Mouse (Mus musculus) forebrain, embryonic 11.5 days (tissue): ENCODE measurements at regions not wholly inside any gene's neighbourhood (a gene's known extent, or its start where the extent isn't known, plus 50 kb on each side); places are given as distances from the start of the nearest gene placed in this dataset.

Source experiments
- ATAC-seq: fragments of 200-750 bp; cut with Nextera tagmentation; replicated peaks from 2 replicates; pipeline ENCODE4 v1.8.0; 2017; ENCODE audit warnings: moderate TSS enrichment; ENCODE audit not compliant: low FRiP score
- DNase-seq: peaks from one replicate; pipeline ENCODE4 v3.0.0-alpha.2; 2017; ENCODE audit warnings: low spot score
- H3K27ac ChIP-seq: fragments of 300-500 bp; sonication (generic); 2 replicates; pipeline ENCODE4 v1.5.1; 2014; ENCODE audit warnings: low read depth, low read length
- H3K27me3 ChIP-seq: fragments of 300-500 bp; sonication (generic); 2 replicates; pipeline ENCODE4 v1.6.1; 2014; ENCODE audit warnings: mild to moderate bottlenecking, low read length, mixed read lengths; ENCODE audit not compliant: control insufficient read depth, insufficient read depth
- H3K36me3 ChIP-seq: fragments of 300-500 bp; sonication (generic); 2 replicates; pipeline ENCODE4 v1.6.1; 2014; ENCODE audit warnings: mild to moderate bottlenecking, low read length, moderate library complexity, mixed read lengths; ENCODE audit not compliant: control insufficient read depth, insufficient read depth
- H3K4me1 ChIP-seq: fragments of 300-500 bp; sonication (generic); replicated peaks from 2 replicates; pipeline ENCODE4 v1.6.1; 2014; ENCODE audit warnings: low read length, mixed read lengths; ENCODE audit not compliant: control insufficient read depth, insufficient read depth
- H3K4me2 ChIP-seq: fragments of 300-500 bp; sonication (generic); 2 replicates; pipeline ENCODE4 v1.6.1; 2014; ENCODE audit warnings: low read depth, mild to moderate bottlenecking, low read length, moderate library complexity, mixed read lengths; ENCODE audit not compliant: severe bottlenecking
- H3K4me3 ChIP-seq: fragments of 300-500 bp; sonication (generic); 2 replicates; pipeline ENCODE4 v1.5.1; 2014; ENCODE audit warnings: low read depth, low read length
- H3K9ac ChIP-seq: fragments of 300-500 bp; sonication (generic); 2 replicates; pipeline ENCODE4 v1.6.1; 2014; ENCODE audit warnings: low read length
- H3K9me3 ChIP-seq: fragments of 300-500 bp; sonication (generic); 2 replicates; pipeline ENCODE4 v1.6.1; 2016; ENCODE audit warnings: low read length, mixed read lengths; ENCODE audit not compliant: control insufficient read depth
- WGBS: fragments of 180-500 bp; shearing (Covaris S2); extraction: QIAGEN DNeasy Blood & Tissue Kit; methylation state at CpG from one replicate; pipeline ENCODE4 v1.1.7; 2014; 5-methylcytosine and 5-hydroxymethylcytosine counted together

- no peak overlapping the region for H3K9ac ChIP-seq
- no peak overlapping the region for H3K27ac ChIP-seq
- no peak for DNase-seq
- no peak overlapping the region for H3K4me3 ChIP-seq
- H3K4me2 ChIP-seq, result no peak overlapping the region
- H3K4me1 ChIP-seq, result no peaks in the 10 kb centered on the region
- no peaks in the 10 kb centered on the region for H3K36me3 ChIP-seq
- 88% methylated on average over 3 of the region's 3 CpGs for WGBS
- H3K27me3 ChIP-seq, result no peaks in the 10 kb centered on the region
- no peaks in the 10 kb centered on the region for H3K9me3 ChIP-seq
- no peak for ATAC-seq
Observed at GRCm38 (mm10) chr13:82066674-82067270, 283.9 kb downstream of the Cetn3 start.

DNA sequence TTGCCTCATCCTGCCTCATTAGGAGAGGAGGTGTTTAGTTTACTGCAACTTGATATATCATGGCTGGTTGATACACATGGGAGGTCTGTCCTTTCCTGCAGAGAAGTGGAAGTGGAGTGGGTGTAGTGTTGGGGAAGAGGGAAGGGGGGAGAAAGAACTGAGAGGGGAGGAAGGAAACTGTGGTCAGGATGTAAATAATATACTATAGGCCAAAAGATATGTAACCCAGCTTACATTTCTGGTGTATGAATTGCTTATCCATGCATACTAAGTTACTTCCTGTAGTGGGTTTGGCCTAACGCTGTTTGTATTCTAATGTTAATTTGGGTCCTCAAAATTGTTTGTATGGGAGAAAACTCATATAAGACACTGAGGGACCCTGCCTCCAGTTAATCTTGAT lies 289.6 kb downstream of the Cetn3 start:
- no peak overlapping the region for H3K4me3 ChIP-seq
- no peak overlapping the region for H3K27ac ChIP-seq
- DNase-seq (no peak), ATAC-seq (no peak)
- H3K4me1 ChIP-seq, result no peaks in the 10 kb centered on the region
- H3K9me3 ChIP-seq, result no peaks in the 10 kb centered on the region
- H3K27me3 ChIP-seq, result no peaks in the 10 kb centered on the region
- 97% methylated on average over 1 of the region's 1 CpGs for WGBS
- no peaks in the 10 kb centered on the region for H3K36me3 ChIP-seq
- H3K9ac ChIP-seq, result no peak overlapping the region
- no peak overlapping the region for H3K4me2 ChIP-seq

DNA sequence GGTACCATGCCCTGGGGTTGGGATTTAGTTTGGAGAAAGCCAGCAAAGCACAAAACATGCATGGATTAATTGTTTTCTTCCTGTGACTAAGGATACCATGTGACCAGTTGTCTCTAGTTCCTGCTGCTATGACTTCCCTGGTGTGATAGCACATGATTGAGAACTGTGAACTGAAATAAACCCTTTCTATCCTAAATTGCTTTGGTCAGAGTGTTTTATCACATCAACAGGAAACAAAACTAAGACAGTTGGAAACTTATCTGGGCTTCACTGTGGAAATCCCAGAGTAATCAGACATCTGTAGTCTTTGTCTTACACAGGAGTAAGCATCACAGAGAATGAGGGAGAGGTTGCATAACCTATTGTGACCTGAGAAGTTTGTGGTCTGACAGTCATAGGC lies 290.5 kb downstream of the Cetn3 start:
- no peak for ATAC-seq
- no peak overlapping the region for H3K27ac ChIP-seq
- H3K27me3 ChIP-seq, result no peaks in the 10 kb centered on the region
- no peak overlapping the region for H3K4me2 ChIP-seq
- H3K9ac ChIP-seq, result no peak overlapping the region
- no peaks in the 10 kb centered on the region for H3K4me1 ChIP-seq
- no peaks in the 10 kb centered on the region for H3K36me3 ChIP-seq
- no peak overlapping the region for H3K4me3 ChIP-seq
- no peaks in the 10 kb centered on the region for H3K9me3 ChIP-seq
- DNase-seq, result no peak

GRCm38 (mm10) chr13:82081375-82081774 lies 298.5 kb downstream of the Cetn3 start:
- no peak overlapping the region for H3K4me2 ChIP-seq
- DNase-seq, result no peak
- H3K27ac ChIP-seq, result no peak overlapping the region
- H3K4me1 ChIP-seq, result no peaks in the 10 kb centered on the region
- ATAC-seq, result no peak
- H3K9ac ChIP-seq, result no peak overlapping the region
- no peaks in the 10 kb centered on the region for H3K27me3 ChIP-seq
- no peak overlapping the region for H3K4me3 ChIP-seq
- H3K36me3 ChIP-seq, result no peaks in the 10 kb centered on the region
- H3K9me3 ChIP-seq, result no peaks in the 10 kb centered on the region
- 94% methylated on average over 2 of the region's 2 CpGs for WGBS

DNA sequence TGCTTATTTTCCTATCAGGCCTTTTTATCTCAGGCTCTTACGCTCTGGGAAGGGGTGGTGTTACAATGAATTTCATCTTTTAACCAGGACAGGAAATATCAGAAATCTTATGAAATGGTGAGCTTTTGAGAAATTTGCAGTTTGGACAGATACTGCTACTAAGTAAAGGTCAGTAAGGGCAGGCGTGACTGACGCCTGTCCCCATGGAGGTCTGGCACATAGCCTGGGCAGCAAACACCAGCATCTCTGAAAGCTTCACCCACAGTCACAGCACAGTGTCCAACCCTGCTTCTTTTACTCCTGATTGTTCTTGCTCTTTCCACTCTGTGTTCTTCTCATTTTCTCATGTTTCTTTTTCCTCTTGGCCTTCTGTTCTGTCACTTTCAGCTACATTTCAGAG lies 304.8 kb downstream of the Cetn3 start:
- ATAC-seq (no peak), DNase-seq (no peak)
- Histone ChIP-seq H3K27me3 (no peaks in the 10 kb centered on the region), H3K9me3 (no peaks in the 10 kb centered on the region), H3K9ac (no peak overlapping the region), H3K4me2 (no peak overlapping the region), H3K36me3 (no peaks in the 10 kb centered on the region), H3K4me3 (no peak overlapping the region), H3K27ac (no peak overlapping the region), H3K4me1 (no peaks in the 10 kb centered on the region)
- WGBS, result 83% methylated on average over 3 of the region's 3 CpGs

DNA sequence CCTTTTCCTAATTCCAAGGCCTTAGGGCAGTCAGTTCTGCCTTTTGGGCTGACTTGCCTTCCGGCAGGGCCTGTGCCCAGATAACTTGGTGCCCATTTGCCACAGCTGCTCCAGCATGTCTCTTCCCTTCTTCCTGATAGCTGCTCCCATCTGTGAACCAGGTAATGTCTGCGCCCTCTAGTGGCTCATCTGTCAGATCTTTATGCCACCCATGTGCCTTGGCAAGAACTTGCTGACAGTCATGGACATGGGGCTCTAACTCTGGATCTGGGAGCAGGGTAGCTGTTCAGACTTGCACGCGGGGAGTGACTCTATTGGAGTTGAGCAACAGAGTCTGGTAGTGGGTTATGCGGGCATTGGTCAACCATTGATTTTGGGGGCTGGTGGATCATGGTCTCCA lies 309.3 kb downstream of the Cetn3 start:
- no peaks in the 10 kb centered on the region for H3K36me3 ChIP-seq
- ATAC-seq, result peak; percentile 22
- H3K4me1 ChIP-seq, result no peaks in the 10 kb centered on the region
- H3K9ac ChIP-seq, result no peak overlapping the region
- no peaks in the 10 kb centered on the region for H3K27me3 ChIP-seq
- no peaks in the 10 kb centered on the region for H3K9me3 ChIP-seq
- DNase-seq, result no peak
- H3K4me3 ChIP-seq, result no peak overlapping the region
- H3K4me2 ChIP-seq, result no peak overlapping the region
- WGBS, result 79% methylated on average over 5 of the region's 5 CpGs
- H3K27ac ChIP-seq, result no peak overlapping the region

GRCm38 (mm10) chr13:82106032-82106431 lies 323.2 kb downstream of the Cetn3 start:
- no peaks in the 10 kb centered on the region for H3K36me3 ChIP-seq
- no peak overlapping the region for H3K9ac ChIP-seq
- DNase-seq (no peak), ATAC-seq (no peak)
- no peaks in the 10 kb centered on the region for H3K27me3 ChIP-seq
- H3K9me3 ChIP-seq, result no peaks in the 10 kb centered on the region
- H3K4me2 ChIP-seq, result no peak overlapping the region
- H3K4me3 ChIP-seq, result no peak overlapping the region
- H3K4me1 ChIP-seq, result no peaks in the 10 kb centered on the region
- H3K27ac ChIP-seq, result no peak overlapping the region
- WGBS, result 76% methylated on average over 2 of the region's 2 CpGs

DNA sequence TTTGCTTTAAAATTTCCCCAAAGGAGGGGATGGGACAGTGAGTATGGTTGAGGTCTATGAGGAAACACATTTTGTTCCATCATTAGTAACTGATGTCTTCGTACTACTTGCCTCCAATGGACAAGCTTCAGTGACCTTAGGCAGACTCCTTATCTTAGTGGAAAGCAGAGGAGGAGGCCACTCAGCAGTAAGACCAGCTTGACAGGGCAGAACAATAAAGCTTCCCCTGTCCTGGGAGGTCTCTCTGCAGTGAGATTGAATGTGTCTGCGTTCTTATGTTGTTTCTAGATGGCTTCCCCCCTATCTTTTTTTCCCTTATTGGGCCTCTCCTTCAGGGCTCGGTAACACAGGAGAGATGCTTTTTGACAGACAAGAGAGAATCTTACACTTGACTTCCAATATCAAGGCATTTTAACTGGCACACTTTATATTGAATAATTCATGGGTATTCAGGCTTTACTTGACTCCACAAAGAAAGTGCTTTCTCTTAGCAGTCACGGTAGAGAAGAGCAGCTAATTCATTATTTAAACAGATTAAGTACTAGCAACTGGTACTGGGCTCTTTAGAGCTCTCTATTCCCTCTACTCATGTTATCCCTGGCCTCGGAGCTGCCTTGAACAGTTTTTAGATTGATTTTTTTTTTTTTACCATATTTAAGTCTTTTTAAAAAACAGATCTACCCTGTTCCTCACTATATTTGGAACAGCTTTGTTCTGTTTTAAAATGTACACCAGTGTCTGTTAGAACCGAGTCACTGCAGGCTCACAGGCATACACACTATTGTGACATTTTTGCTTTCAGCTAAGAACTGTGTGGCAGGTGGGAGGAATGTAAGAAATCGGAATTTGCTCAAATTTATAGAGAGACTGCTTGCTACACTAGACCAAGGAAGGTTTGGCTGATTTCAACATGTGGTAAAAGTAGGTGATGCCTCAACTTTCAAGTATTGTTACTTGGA lies 347.2 kb downstream of the Cetn3 start:
- Histone ChIP-seq H3K4me1 (no peaks in the 10 kb centered on the region), H3K27ac (no peak overlapping the region), H3K27me3 (no peaks in the 10 kb centered on the region), H3K4me2 (no peak overlapping the region), H3K9me3 (no peaks in the 10 kb centered on the region), H3K9ac (no peak overlapping the region), H3K36me3 (no peaks in the 10 kb centered on the region), H3K4me3 (no peak overlapping the region)
- no peak for ATAC-seq
- 55% methylated on average over 7 of the region's 7 CpGs for WGBS
- DNase-seq, result no peak
